In genomic region chr11:51648566-51648965, GRCm38 (mm10) we compare ENCODE assay signal across 8 mouse cellular contexts. TPM values are rescaled to one million over a fixed set of nuclear protein-coding genes. Genes with fewer than 3 reads are reported as not detected.
DNase-seq lines count a peak whose midpoint lies in the region; ATAC-seq lines count a peak whose summit lies in the region.

No protein-coding gene starts in this region.

- H3K9me3 ChIP-seq in kidney, embryonic 14.5 days (ENCODE audit: control insufficient read depth, low read length), result no peaks in the 10 kb centered on the region
- H3K9me3 ChIP-seq in forebrain, embryonic 14.5 days (replicated peaks; ENCODE audit: control insufficient read depth, low read length), result no peaks in the 10 kb centered on the region
- no peaks in the 10 kb centered on the region for H3K9me3 ChIP-seq in limb, embryonic 10.5 days (replicated peaks)

- 26% methylated on average over 3 of the region's 3 CpGs for WGBS in kidney, embryonic 14.5 days
- 11% methylated on average over 3 of the region's 3 CpGs for WGBS in forebrain, embryonic 14.5 days
- 24% methylated on average over 3 of the region's 3 CpGs for WGBS in limb, embryonic 10.5 days

- peak overlapping the region; percentile 48; the same call in 1 of the 2 replicates for H3K27ac ChIP-seq in kidney, embryonic 14.5 days (ENCODE audit: low read depth, low read length)
- no peak overlapping the region for H3K27ac ChIP-seq in forebrain, embryonic 14.5 days (ENCODE audit: low read depth, low read length)
- H3K27ac ChIP-seq in limb, embryonic 10.5 days, result peak overlapping the region; percentile 87

- H3K4me2 ChIP-seq in kidney, embryonic 14.5 days (replicated peaks; ENCODE audit: low read depth, low read length), result peak overlapping the region; percentile 97
- H3K4me2 ChIP-seq in forebrain, embryonic 14.5 days (ENCODE audit: low read length), result peak overlapping the region; percentile 12; the same call in 1 of the 2 replicates

- H3K4me3 ChIP-seq in kidney, embryonic 14.5 days (ENCODE audit: low read length), result peak overlapping the region; percentile 47; the same call in 1 of the 2 replicates
- no peak overlapping the region for H3K4me3 ChIP-seq in forebrain, embryonic 14.5 days (ENCODE audit: low read depth, low read length)
- H3K4me3 ChIP-seq in limb, embryonic 10.5 days, result peak overlapping the region; percentile 73

- peaks cover 33% of the 10 kb centered on the region; the same call in 1 of the 2 replicates for H3K4me1 ChIP-seq in kidney, embryonic 14.5 days (ENCODE audit: control insufficient read depth, insufficient read depth, low read length)
- peaks cover 3% of the 10 kb centered on the region; the same call in 1 of the 2 replicates for H3K4me1 ChIP-seq in forebrain, embryonic 14.5 days (ENCODE audit: control insufficient read depth, insufficient read depth, low read length)
- H3K4me1 ChIP-seq in limb, embryonic 10.5 days, result peaks cover 75% of the 10 kb centered on the region

- H3K9ac ChIP-seq in kidney, embryonic 14.5 days (ENCODE audit: low read depth, low read length), result peak overlapping the region; percentile 74; the same call in 1 of the 2 replicates
- H3K9ac ChIP-seq in forebrain, embryonic 14.5 days (ENCODE audit: low read length), result no peak overlapping the region

- no peaks in the 10 kb centered on the region for H3K27me3 ChIP-seq in kidney, embryonic 14.5 days (ENCODE audit: control insufficient read depth, insufficient read depth, low read length)
- H3K27me3 ChIP-seq in forebrain, embryonic 14.5 days (replicated peaks; ENCODE audit: control insufficient read depth, insufficient read depth, low read length), result peaks cover 13% of the 10 kb centered on the region
- no peaks in the 10 kb centered on the region for H3K27me3 ChIP-seq in limb, embryonic 10.5 days (ENCODE audit: low read depth, poor library complexity, severe bottlenecking)

- DNase-seq in kidney, adult 8-10 months, result no peak
- DNase-seq in forebrain, embryonic 14.5 days (ENCODE audit: low spot score), result no peak
- peak; percentile 70 for DNase-seq in limb, embryonic 10.5 days (ENCODE audit: low spot score)
- DNase-seq in neural tube, embryonic 10.5 days (ENCODE audit: extremely low spot score, low spot score), result peak; percentile 72
- DNase-seq in layer of hippocampus, adult 9-10 months (ENCODE audit: low spot score), result no peak
- no peak for DNase-seq in thymus, postnatal 36 days

- H3K36me3 ChIP-seq in kidney, embryonic 14.5 days (ENCODE audit: control insufficient read depth, insufficient read depth, low read length), result peaks cover 16% of the 10 kb centered on the region; the same call in 1 of the 2 replicates
- no peaks in the 10 kb centered on the region for H3K36me3 ChIP-seq in forebrain, embryonic 14.5 days (ENCODE audit: control insufficient read depth, insufficient read depth, low read length)
- peaks cover 27% of the 10 kb centered on the region for H3K36me3 ChIP-seq in limb, embryonic 10.5 days

- ATAC-seq in kidney, embryonic 14.5 days (ENCODE audit: low FRiP score, low TSS enrichment), result no peak
- ATAC-seq in forebrain, embryonic 14.5 days, result no peak
- ATAC-seq in megakaryocyte-erythroid progenitor cell, adult 5-6 weeks (replicated peaks; ENCODE audit: low FRiP score, low TSS enrichment, poor library complexity, severe bottlenecking), result no peak

RNA-seq across cellular contexts. Expression of gene N4bp3, which starts 2.1 kb away (rescaled TPM):
- polyA plus RNA-seq in kidney, embryonic 14.5 days (2014; fragmentation: Nextera tagmentation; extraction: Ambion mirVana), result 18.5 and 22.6 TPM in 2 replicates
- 6.6 and 9.9 TPM in 2 replicates for polyA plus RNA-seq in forebrain, embryonic 14.5 days (2014; fragmentation: Nextera tagmentation; extraction: Ambion mirVana)
- polyA plus RNA-seq in limb, embryonic 10.5 days (2016; fragmentation: Nextera tagmentation; extraction: Ambion mirVana), result 27.9 and 34.3 TPM in 2 replicates
- total RNA-seq in megakaryocyte-erythroid progenitor cell, adult 5-6 weeks (2014; fragmentation: Nextera tagmentation), result not detected in 2 replicates
- 0.89 and 1.1 TPM in 2 replicates for total RNA-seq in megakaryocyte-erythroid progenitor cell, adult 5-6 weeks (2017)

RNA-seq across cellular contexts. Expression of gene D930048N14Rik, which starts 2.2 kb away (rescaled TPM):
- 2.4 and 3.8 TPM in 2 replicates for polyA plus RNA-seq in kidney, embryonic 14.5 days (2014; fragmentation: Nextera tagmentation; extraction: Ambion mirVana)
- 0.44 and 0.61 TPM in 2 replicates for polyA plus RNA-seq in forebrain, embryonic 14.5 days (2014; fragmentation: Nextera tagmentation; extraction: Ambion mirVana)
- polyA plus RNA-seq in limb, embryonic 10.5 days (2016; fragmentation: Nextera tagmentation; extraction: Ambion mirVana), result 3.2 and 4.1 TPM in 2 replicates
- total RNA-seq in megakaryocyte-erythroid progenitor cell, adult 5-6 weeks (2014; fragmentation: Nextera tagmentation), result not detected in 2 replicates
- not detected in 2 replicates for total RNA-seq in megakaryocyte-erythroid progenitor cell, adult 5-6 weeks (2017)

RNA-seq across cellular contexts. Expression of gene Rmnd5b, which starts 12.9 kb away (rescaled TPM):
- 38.9 and 48.7 TPM in 2 replicates for polyA plus RNA-seq in kidney, embryonic 14.5 days (2014; fragmentation: Nextera tagmentation; extraction: Ambion mirVana)
- polyA plus RNA-seq in forebrain, embryonic 14.5 days (2014; fragmentation: Nextera tagmentation; extraction: Ambion mirVana), result 77.0 and 86.4 TPM in 2 replicates
- polyA plus RNA-seq in limb, embryonic 10.5 days (2016; fragmentation: Nextera tagmentation; extraction: Ambion mirVana), result 37.1 and 42.1 TPM in 2 replicates
- total RNA-seq in megakaryocyte-erythroid progenitor cell, adult 5-6 weeks (2014; fragmentation: Nextera tagmentation), result 37.0 TPM in 2 replicates
- total RNA-seq in megakaryocyte-erythroid progenitor cell, adult 5-6 weeks (2017), result 9.5 and 17.6 TPM in 2 replicates

RNA-seq across cellular contexts. Expression of gene Nhp2, which starts 29.0 kb away (rescaled TPM):
- polyA plus RNA-seq in kidney, embryonic 14.5 days (2014; fragmentation: Nextera tagmentation; extraction: Ambion mirVana), result 211 and 264 TPM in 2 replicates
- 114 and 150 TPM in 2 replicates for polyA plus RNA-seq in forebrain, embryonic 14.5 days (2014; fragmentation: Nextera tagmentation; extraction: Ambion mirVana)
- polyA plus RNA-seq in limb, embryonic 10.5 days (2016; fragmentation: Nextera tagmentation; extraction: Ambion mirVana), result 230 and 312 TPM in 2 replicates
- total RNA-seq in megakaryocyte-erythroid progenitor cell, adult 5-6 weeks (2014; fragmentation: Nextera tagmentation), result 285 and 292 TPM in 2 replicates
- 141 and 176 TPM in 2 replicates for total RNA-seq in megakaryocyte-erythroid progenitor cell, adult 5-6 weeks (2017)

RNA-seq across cellular contexts. Expression of gene 0610009B22Rik, which starts 40.1 kb away (rescaled TPM):
- polyA plus RNA-seq in kidney, embryonic 14.5 days (2014; fragmentation: Nextera tagmentation; extraction: Ambion mirVana), result 105 and 142 TPM in 2 replicates
- 97.8 and 108 TPM in 2 replicates for polyA plus RNA-seq in forebrain, embryonic 14.5 days (2014; fragmentation: Nextera tagmentation; extraction: Ambion mirVana)
- polyA plus RNA-seq in limb, embryonic 10.5 days (2016; fragmentation: Nextera tagmentation; extraction: Ambion mirVana), result 73.4 and 80.2 TPM in 2 replicates
- 26.9 and 27.6 TPM in 2 replicates for total RNA-seq in megakaryocyte-erythroid progenitor cell, adult 5-6 weeks (2014; fragmentation: Nextera tagmentation)
- total RNA-seq in megakaryocyte-erythroid progenitor cell, adult 5-6 weeks (2017), result 11.5 and 13.8 TPM in 2 replicates

Comparison
In these comparisons a context has a peak if more than half of its experiments do, and no peak if none do; other contexts are left out.
1. DNase-seq: peak in limb, embryonic 10.5 days (single experiment) and neural tube, embryonic 10.5 days (single experiment); none in kidney, adult 8-10 months (0 of 2), forebrain, embryonic 14.5 days (single experiment), layer of hippocampus, adult 9-10 months (single experiment) and thymus, postnatal 36 days (0 of 2).